Mouse (Mus musculus): Measurements from ENCODE around the gene Aadacl4.
"Not testable (repeated sequence)": the region's sequence is repeated elsewhere in the genome, so short reads cannot be mapped to it uniquely, and the experiment has no call there.

The Aadacl4 gene

DNA sequence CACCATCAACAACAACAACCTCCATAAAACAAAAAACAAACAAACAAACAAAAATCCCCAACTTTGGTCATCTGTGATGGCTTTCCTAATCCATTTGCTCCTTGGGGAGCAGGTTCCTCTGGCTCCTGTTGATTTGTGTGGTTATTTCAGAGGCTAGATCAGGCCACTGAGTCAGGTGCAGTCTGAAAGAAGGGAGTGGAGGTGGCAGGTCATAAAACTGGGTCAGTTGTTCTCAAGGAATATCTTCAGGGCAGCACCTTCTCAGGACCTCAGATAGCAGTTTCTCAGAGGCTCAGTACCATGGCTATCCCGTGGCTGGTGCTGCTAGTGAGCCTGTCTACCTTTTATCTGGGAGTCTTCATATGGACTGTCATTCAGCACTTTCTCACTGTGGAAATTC, at the start of gene Aadacl4:
Gene Aadacl4, plus strand, starts transcription at position 301 of the 400 bp plus-strand sequence.
- in situ Hi-C loops (cut with MboI; ENCODE audit: low sequenced_read_pairs) = no loop called here

DNA sequence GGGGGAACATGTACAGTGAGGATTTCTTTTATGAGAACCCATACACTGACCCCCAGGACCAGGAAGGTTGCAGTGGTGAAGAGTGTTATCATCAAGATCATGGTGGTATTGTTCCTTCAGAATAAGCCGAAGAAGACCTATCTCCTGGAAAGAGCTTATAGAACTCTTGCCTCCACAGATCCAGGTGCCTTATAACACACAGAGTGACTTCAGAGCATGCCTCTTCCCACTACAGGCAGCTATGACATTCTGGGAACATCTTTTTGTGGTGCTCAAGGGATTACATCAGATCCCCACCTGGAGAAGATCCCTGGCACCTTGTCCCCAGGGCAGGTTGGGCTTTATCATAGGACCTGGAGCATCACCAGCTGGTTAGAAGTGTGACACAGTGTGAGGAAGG, 48.5 kb upstream of the Aadacl4 start, which contains the start of gene Gm13124:
Gene Gm13124, minus strand, starts transcription at position 101 of the 400 bp plus-strand sequence.
- in situ Hi-C loops (cut with MboI; ENCODE audit: low sequenced_read_pairs) = no loop called here

DNA sequence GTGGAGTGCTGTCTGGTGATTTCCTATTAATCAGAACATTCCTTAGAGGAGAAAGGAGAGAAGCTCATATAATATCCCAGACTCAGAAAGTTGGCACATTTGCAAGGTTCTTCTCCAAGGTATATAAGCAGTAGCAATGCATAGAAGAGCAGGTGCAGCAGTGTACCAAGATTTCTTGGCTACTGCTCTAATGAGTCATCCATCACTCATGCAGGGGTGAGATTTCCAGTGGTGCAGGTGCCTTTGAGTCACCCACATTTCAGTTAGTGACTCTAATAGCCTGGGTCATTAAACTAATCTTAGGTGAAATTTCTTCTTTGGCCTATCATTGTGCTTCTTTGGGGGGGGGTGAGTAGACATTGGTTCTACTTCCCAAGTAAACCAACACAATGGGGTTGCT, 45.8 kb upstream of the Aadacl4 start:
- in situ Hi-C loops (cut with MboI; ENCODE audit: low sequenced_read_pairs) = no loop called here

DNA sequence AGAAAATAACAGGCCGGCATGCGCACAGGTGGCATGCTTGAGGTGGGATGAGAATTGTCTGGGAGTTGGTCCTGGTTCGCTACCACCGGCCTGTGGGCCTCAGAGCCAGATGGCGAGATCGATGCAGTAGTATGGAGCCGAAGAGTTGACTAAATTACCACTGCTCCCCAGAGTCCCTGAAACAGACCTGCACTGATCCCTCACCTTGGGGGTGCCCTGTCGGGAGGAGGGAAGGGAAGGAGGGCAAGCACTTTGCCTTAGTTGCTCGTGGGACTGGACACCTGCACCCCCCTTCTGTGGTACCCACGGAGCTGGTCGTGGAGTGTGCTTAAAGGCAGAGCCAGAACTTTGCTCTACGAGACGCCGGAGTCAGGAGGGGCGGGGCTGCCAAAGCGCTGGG, 27.3 kb upstream of the Aadacl4 start:
- in situ Hi-C loops (cut with MboI; ENCODE audit: low sequenced_read_pairs) = not testable (repeated sequence)

DNA sequence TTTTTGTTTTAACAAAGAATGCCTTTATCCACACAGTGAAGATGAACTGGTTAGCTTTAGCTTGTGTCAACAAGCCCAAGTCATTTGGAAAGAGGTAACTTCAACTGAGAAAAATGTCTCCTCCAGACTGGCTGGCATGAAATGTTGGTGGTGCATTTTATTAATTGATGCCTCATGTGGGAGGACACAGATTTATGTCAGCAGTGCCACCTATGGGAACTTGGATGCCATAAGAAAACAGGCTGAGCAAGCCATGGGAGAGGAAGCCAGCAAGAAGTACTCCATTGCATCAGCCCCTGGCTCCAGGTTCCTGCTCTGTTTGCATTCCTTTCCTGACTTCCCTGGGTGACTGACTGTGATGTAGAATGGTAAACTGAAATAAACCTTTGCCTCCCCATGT, 20.7 kb upstream of the Aadacl4 start:
- in situ Hi-C loops (cut with MboI; ENCODE audit: low sequenced_read_pairs) = no loop called here

DNA sequence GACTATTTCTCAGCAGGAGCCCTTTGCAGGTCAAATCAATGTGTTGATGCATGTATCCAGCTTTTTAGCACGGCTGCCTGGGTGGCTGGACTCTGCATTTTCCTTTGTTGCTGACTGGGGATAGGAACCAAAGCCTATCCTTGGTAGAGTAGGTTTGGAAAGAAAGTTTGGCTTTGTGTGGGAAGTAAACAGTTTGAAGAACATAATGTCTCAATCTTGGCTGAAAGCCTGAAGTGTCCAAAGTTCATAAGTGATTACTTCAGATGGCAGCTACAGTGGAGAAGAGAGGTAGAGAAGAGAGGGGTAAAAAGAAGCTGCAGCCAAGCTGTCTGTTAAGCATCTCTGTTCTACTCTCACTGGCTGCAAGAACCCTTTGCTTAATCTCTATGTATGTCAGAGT, 1.1 kb downstream of the Aadacl4 start:
- in situ Hi-C loops (cut with MboI; ENCODE audit: low sequenced_read_pairs) = no loop called here

DNA sequence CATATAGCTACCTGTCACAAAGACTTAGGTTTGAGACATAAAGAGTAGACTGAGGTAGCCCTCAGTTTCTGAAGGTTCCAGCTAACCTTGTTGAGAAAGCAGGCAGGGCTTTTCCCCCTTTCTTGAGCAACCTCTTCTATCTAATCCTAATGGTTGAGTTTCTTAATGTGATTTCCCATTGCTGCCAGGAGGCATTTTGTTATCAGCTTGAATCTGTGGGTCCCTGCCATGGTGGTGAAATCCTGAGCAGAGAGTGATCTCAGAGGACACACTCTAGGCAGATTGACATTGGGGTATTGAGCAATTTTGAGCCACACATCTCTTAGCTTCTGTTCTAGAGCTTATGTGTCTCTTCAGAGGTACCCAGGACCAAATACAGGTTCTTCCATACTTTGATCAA, 24.8 kb downstream of the Aadacl4 start:
- in situ Hi-C loops (cut with MboI; ENCODE audit: low sequenced_read_pairs) = no loop called here
